Mouse (Mus musculus): Measurements from ENCODE around the gene Nfix. TPM values are rescaled to one million over a fixed set of nuclear protein-coding genes. Genes with fewer than 3 reads are reported as not detected.

Gene Nfix
- total RNA-seq, 1 experiment: 0.89 TPM

DNA sequence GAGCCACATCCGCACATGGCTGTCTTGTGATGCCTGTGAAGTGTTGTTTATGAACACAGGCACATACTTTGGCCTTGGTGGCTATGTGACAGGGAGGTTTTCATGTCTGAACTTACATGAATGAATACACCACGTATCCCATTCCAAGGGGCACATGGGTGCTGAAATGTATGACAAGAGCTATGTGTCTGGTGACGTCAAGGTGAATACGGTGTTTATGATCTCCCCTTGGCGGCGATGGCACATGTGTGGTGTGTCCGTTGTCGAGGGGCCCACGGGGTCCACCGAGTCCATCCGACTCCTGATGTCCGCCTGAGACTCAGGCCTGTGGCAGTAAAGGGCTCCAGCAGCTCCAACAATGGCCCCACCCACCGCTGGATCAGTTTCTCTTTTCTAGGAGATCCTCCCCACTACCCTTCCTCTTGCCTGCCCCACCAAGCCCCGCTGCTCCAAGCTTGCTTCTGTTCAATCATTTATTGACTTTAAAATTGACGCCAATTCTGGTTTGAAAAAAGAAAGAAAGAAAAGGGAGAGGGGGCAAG lies 2.8 kb downstream of the Nfix start:
- H3K9ac ChIP-seq (ENCODE audit: insufficient read depth, low read depth, low read length, poor library complexity, severe bottlenecking): no peak overlapping the region
- no peak overlapping the region for H3K4me3 ChIP-seq (ENCODE audit: insufficient read depth in 1 of 2, low read depth in 1 of 2, low read length in 2 of 2, poor library complexity in 1 of 2, severe bottlenecking in 1 of 2)
- TF ChIP-seq ZC3H11A (IDR thresholded peaks at IDR 0.05; ENCODE audit: borderline replicate concordance, low read depth, low read length) (no peak), HCFC1 (IDR thresholded peaks at IDR 0.05; ENCODE audit: borderline replicate concordance, insufficient read depth, low read length) (no peak), CHD2 (IDR thresholded peaks at IDR 0.05; ENCODE audit: low read depth, low read length) (no peak), ZNF384 (IDR thresholded peaks at IDR 0.05; ENCODE audit: low read depth, low read length) (no peak), MAFK (IDR thresholded peaks at IDR 0.05; ENCODE audit: insufficient read depth, low read depth, low read length) (no peak)
- in situ Hi-C loops (cut with MboI; ENCODE audit: low sequenced_read_pairs in 2 of 2, unreplicated experiment in 2 of 2): no loop called here
- no peaks in the 10 kb centered on the region for H3K4me1 ChIP-seq (ENCODE audit: control insufficient read depth in 2 of 2, insufficient read depth in 2 of 2, low read length in 2 of 2, poor library complexity in 1 of 2)
- no peak overlapping the region for H3K27ac ChIP-seq (ENCODE audit: insufficient read depth, low read depth, low read length, poor library complexity, severe bottlenecking)
- H3K9me3 ChIP-seq (ENCODE audit: control insufficient read depth, insufficient read depth, low read depth, low read length): no peaks in the 10 kb centered on the region
- DNase-seq (ENCODE audit: low read depth, low spot score): no peak
- no peaks in the 10 kb centered on the region for H3K36me3 ChIP-seq (ENCODE audit: control insufficient read depth, insufficient read depth, low read length, poor library complexity, severe bottlenecking)

DNA sequence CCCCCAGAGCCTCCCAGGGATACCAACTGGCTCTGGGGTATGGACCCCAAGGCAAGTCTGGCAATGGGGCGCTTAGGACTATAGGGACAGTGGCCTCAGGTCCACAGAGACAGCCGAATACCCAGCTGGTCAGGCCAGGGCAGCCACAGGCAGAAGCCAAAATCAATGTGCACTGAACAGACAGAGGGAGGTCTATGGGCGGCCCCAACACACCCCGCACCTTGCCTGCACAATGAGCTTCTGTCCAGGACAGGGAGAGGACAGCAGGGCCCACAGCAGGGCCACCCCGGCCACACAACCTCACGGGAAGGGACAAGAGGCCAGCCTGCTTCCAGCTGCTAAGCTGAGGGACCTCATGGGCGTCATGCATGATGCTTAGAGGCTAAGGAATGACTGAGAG lies 5.7 kb downstream of the Nfix start:
- no peaks in the 10 kb centered on the region for H3K4me1 ChIP-seq (ENCODE audit: control insufficient read depth in 2 of 2, insufficient read depth in 2 of 2, low read length in 2 of 2, poor library complexity in 1 of 2)
- DNase-seq (ENCODE audit: low read depth, low spot score): no peak
- H3K36me3 ChIP-seq (ENCODE audit: control insufficient read depth, insufficient read depth, low read length, poor library complexity, severe bottlenecking): no peaks in the 10 kb centered on the region
- in situ Hi-C loops (cut with MboI; ENCODE audit: low sequenced_read_pairs in 2 of 2, unreplicated experiment in 2 of 2): no loop called here
- H3K9me3 ChIP-seq (ENCODE audit: control insufficient read depth, insufficient read depth, low read depth, low read length): no peaks in the 10 kb centered on the region
- no peak overlapping the region for H3K27ac ChIP-seq (ENCODE audit: insufficient read depth, low read depth, low read length, poor library complexity, severe bottlenecking)
- no peak for TF ChIP-seq ZC3H11A (IDR thresholded peaks at IDR 0.05; ENCODE audit: borderline replicate concordance, low read depth, low read length)
- no peak for TF ChIP-seq MAFK (IDR thresholded peaks at IDR 0.05; ENCODE audit: insufficient read depth, low read depth, low read length)
- TF ChIP-seq ZNF384 (IDR thresholded peaks at IDR 0.05; ENCODE audit: low read depth, low read length): no peak
- no peak for TF ChIP-seq HCFC1 (IDR thresholded peaks at IDR 0.05; ENCODE audit: borderline replicate concordance, insufficient read depth, low read length)
- TF ChIP-seq CHD2 (IDR thresholded peaks at IDR 0.05; ENCODE audit: low read depth, low read length): no peak
- no peak overlapping the region for H3K4me3 ChIP-seq (ENCODE audit: insufficient read depth in 1 of 2, low read depth in 1 of 2, low read length in 2 of 2, poor library complexity in 1 of 2, severe bottlenecking in 1 of 2)
- no peak overlapping the region for H3K9ac ChIP-seq (ENCODE audit: insufficient read depth, low read depth, low read length, poor library complexity, severe bottlenecking)

DNA sequence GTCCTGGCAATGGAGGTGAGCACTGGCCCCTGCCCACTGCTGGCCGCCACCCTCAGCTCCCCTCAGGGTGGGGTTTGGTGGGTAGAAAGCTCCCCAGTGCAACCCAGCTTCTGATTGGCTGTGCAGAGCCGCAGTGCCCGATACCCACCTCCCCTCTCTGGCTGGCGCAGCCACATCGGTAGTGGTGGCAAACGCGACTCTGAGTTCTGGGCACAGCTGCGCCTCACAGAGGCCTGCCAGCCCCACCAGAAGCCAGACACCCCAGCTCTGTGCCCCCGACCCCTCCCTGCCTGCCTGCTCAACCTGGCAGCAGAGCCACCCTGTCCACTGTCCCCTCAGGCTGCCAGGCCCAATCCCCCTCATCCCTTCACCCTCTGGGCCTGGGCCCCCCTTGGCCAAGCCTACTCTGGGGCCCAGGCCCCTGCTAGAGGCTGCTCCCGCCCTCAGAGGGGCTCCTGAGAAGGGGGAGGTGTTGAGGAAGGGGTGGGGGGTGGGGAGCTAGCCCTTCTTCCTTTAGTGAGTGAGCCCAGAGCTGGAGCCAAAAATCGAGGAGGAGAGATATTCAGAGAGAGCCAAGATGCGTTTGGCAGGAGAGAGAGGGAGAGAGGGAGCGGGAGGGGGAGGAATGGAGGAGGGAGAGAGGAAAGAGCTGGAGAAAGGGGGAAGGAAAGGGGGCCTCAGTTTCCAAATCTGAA lies 6.2 kb downstream of the Nfix start:
- Histone ChIP-seq H3K9me3 (ENCODE audit: control insufficient read depth, insufficient read depth, low read depth, low read length) (no peaks in the 10 kb centered on the region), H3K27ac (ENCODE audit: insufficient read depth, low read depth, low read length, poor library complexity, severe bottlenecking) (no peak overlapping the region), H3K4me1 (ENCODE audit: control insufficient read depth in 2 of 2, insufficient read depth in 2 of 2, low read length in 2 of 2, poor library complexity in 1 of 2) (no peaks in the 10 kb centered on the region), H3K36me3 (ENCODE audit: control insufficient read depth, insufficient read depth, low read length, poor library complexity, severe bottlenecking) (no peaks in the 10 kb centered on the region), H3K9ac (ENCODE audit: insufficient read depth, low read depth, low read length, poor library complexity, severe bottlenecking) (no peak overlapping the region), H3K4me3 (ENCODE audit: insufficient read depth in 1 of 2, low read depth in 1 of 2, low read length in 2 of 2, poor library complexity in 1 of 2, severe bottlenecking in 1 of 2) (no peak overlapping the region)
- TF ChIP-seq ZNF384 (IDR thresholded peaks at IDR 0.05; ENCODE audit: low read depth, low read length): no peak
- TF ChIP-seq CHD2 (IDR thresholded peaks at IDR 0.05; ENCODE audit: low read depth, low read length): no peak
- TF ChIP-seq HCFC1 (IDR thresholded peaks at IDR 0.05; ENCODE audit: borderline replicate concordance, insufficient read depth, low read length): no peak
- no peak for TF ChIP-seq ZC3H11A (IDR thresholded peaks at IDR 0.05; ENCODE audit: borderline replicate concordance, low read depth, low read length)
- TF ChIP-seq MAFK (IDR thresholded peaks at IDR 0.05; ENCODE audit: insufficient read depth, low read depth, low read length): no peak
- DNase-seq (ENCODE audit: low read depth, low spot score): no peak
- in situ Hi-C loops (cut with MboI; ENCODE audit: low sequenced_read_pairs in 2 of 2, unreplicated experiment in 2 of 2): no loop called here

DNA sequence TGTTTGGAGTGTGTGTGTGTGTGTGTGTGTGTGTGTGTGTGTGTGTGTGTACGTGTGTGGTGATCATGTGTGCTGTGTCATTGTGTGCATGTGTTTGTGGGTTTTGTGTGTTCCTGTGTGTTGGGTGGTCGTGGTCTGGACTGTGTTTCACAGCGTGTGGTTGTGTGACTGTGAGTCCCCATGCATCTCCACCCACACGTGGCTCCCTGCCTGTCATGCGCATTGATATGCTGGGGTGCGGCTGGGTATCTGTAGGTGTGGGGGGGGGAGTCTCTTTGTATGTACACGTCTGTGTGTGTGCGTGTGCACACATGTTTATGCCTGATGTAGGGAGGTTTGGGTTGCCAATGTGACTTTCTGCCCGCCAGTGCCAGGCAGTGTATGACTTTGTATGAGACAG lies 7.0 kb downstream of the Nfix start:
- in situ Hi-C loops (cut with MboI; ENCODE audit: low sequenced_read_pairs in 2 of 2, unreplicated experiment in 2 of 2): no loop called here
- no peaks in the 10 kb centered on the region for H3K9me3 ChIP-seq (ENCODE audit: control insufficient read depth, insufficient read depth, low read depth, low read length)
- no peak for DNase-seq (ENCODE audit: low read depth, low spot score)
- TF ChIP-seq ZNF384 (IDR thresholded peaks at IDR 0.05; ENCODE audit: low read depth, low read length) (no peak), CHD2 (IDR thresholded peaks at IDR 0.05; ENCODE audit: low read depth, low read length) (no peak), MAFK (IDR thresholded peaks at IDR 0.05; ENCODE audit: insufficient read depth, low read depth, low read length) (no peak)
- H3K9ac ChIP-seq (ENCODE audit: insufficient read depth, low read depth, low read length, poor library complexity, severe bottlenecking): no peak overlapping the region
- H3K27ac ChIP-seq (ENCODE audit: insufficient read depth, low read depth, low read length, poor library complexity, severe bottlenecking): no peak overlapping the region
- H3K36me3 ChIP-seq (ENCODE audit: control insufficient read depth, insufficient read depth, low read length, poor library complexity, severe bottlenecking): no peaks in the 10 kb centered on the region
- H3K4me3 ChIP-seq (ENCODE audit: insufficient read depth in 1 of 2, low read depth in 1 of 2, low read length in 2 of 2, poor library complexity in 1 of 2, severe bottlenecking in 1 of 2): no peak overlapping the region
- no peaks in the 10 kb centered on the region for H3K4me1 ChIP-seq (ENCODE audit: control insufficient read depth in 2 of 2, insufficient read depth in 2 of 2, low read length in 2 of 2, poor library complexity in 1 of 2)

All from ES-E14 (cell line).